Mouse (Mus musculus) MEL (cell line): ENCODE measurements at regions not wholly inside any gene's neighbourhood (a gene's known extent, or its start where the extent isn't known, plus 50 kb on each side); places are given as distances from the start of the nearest gene placed in this dataset.

Experiments used
- DNase-seq: peaks from one replicate; pipeline ENCODE4 v3.0.0; 2011; ENCODE audit warnings: low read depth, low spot score
- H3K27ac ChIP-seq: 2 replicates; pipeline ENCODE4 v1.5.1; 2012; ENCODE audit warnings: low read depth, mild to moderate bottlenecking, control low read depth, low read length, moderate library complexity; ENCODE audit not compliant: control insufficient read depth
- H3K27me3 ChIP-seq, 2 experiments: fragments of 150-350 bp in 1 of 2; sonication (generic) in 1 of 2; 2 replicates each; pipeline ENCODE4 v1.6.1; 2012; ENCODE audit warnings: low read length in 2 of 2, mild to moderate bottlenecking in 2 of 2, improper control_type of control experiment in 1 of 2, moderate library complexity in 1 of 2; ENCODE audit not compliant: insufficient read depth in 2 of 2, control insufficient read depth in 1 of 2
- H3K36me3 ChIP-seq, 2 experiments: 2 replicates each; pipeline ENCODE4 v1.6.1; 2012 to 2014; ENCODE audit warnings: low read length in 2 of 2, improper control_type of control experiment in 1 of 2, inconsistent platforms in 1 of 2, mild to moderate bottlenecking in 1 of 2; ENCODE audit not compliant: insufficient read depth in 2 of 2, control insufficient read depth in 1 of 2
- H3K4me1 ChIP-seq, 2 experiments: fragments of 150-350 bp in 1 of 2; sonication (generic) in 1 of 2; 2 replicates each; pipeline ENCODE4 v1.6.1; 2012; ENCODE audit warnings: low read length in 2 of 2, improper control_type of control experiment in 1 of 2, mild to moderate bottlenecking in 1 of 2; ENCODE audit not compliant: insufficient read depth in 2 of 2, control insufficient read depth in 1 of 2
- H3K4me3 ChIP-seq, 2 experiments: fragments of 150-350 bp in 1 of 2; sonication (generic) in 1 of 2; 2 replicates each; pipeline ENCODE4 v1.5.1; 2012; ENCODE audit warnings: low read depth in 2 of 2, low read length in 2 of 2, mild to moderate bottlenecking in 2 of 2, moderate library complexity in 2 of 2, control low read depth in 1 of 2, improper control_type of control experiment in 1 of 2; ENCODE audit not compliant: control insufficient read depth in 1 of 2, insufficient read depth in 1 of 2
- H3K79me2 ChIP-seq: 2 replicates; pipeline ENCODE4 v1.6.1; 2012; ENCODE audit warnings: mild to moderate bottlenecking, low read length, moderate library complexity; ENCODE audit not compliant: control insufficient read depth, poor library complexity, insufficient read depth
- H3K9ac ChIP-seq: 2 replicates; pipeline ENCODE4 v1.6.1; 2012; ENCODE audit warnings: low read depth, mild to moderate bottlenecking, control low read depth, low read length, moderate library complexity; ENCODE audit not compliant: control insufficient read depth, poor library complexity, severe bottlenecking
- H3K9me3 ChIP-seq: fragments of 150-350 bp; sonication (generic); replicated peaks from 2 replicates; pipeline ENCODE4 v1.6.1; 2012; ENCODE audit warnings: mild to moderate bottlenecking, low read length, improper control_type of control experiment, moderate library complexity; ENCODE audit not compliant: insufficient read depth
- CHD1 ChIP-seq: IDR thresholded peaks from 2 replicates; pipeline ENCODE4 v1.6.1; 2012; ENCODE audit warnings: low read depth, mild to moderate bottlenecking, inconsistent platforms, low read length, improper control_type of control experiment
- CHD2 ChIP-seq: IDR thresholded peaks from 2 replicates; pipeline ENCODE4 v1.6.1; 2011; ENCODE audit warnings: low read length, improper control_type of control experiment
- ELF1 ChIP-seq: IDR thresholded peaks from 2 replicates; pipeline ENCODE4 v1.6.1; 2014; ENCODE audit warnings: low read depth, mild to moderate bottlenecking, inconsistent platforms, low read length, improper control_type of control experiment, moderate library complexity
- EP300 ChIP-seq, 2 experiments: IDR thresholded peaks; 2 replicates each; pipeline ENCODE4 v1.6.1; 2011; ENCODE audit warnings: improper control_type of control experiment in 2 of 2, low read length in 2 of 2, low read depth in 1 of 2, mild to moderate bottlenecking in 1 of 2
- ETS1 ChIP-seq: IDR thresholded peaks from 2 replicates; pipeline ENCODE4 v1.6.1; 2012; ENCODE audit warnings: low read depth, mild to moderate bottlenecking, inconsistent platforms, low read length, improper control_type of control experiment, moderate library complexity
- GATA1 ChIP-seq: IDR thresholded peaks from 2 replicates; pipeline ENCODE4 v1.6.1; 2011; ENCODE audit warnings: low read depth, low read length, improper control_type of control experiment
- HCFC1 ChIP-seq: IDR thresholded peaks from 2 replicates; pipeline ENCODE4 v1.6.1; 2012; ENCODE audit warnings: low read depth, mild to moderate bottlenecking, inconsistent platforms, low read length, improper control_type of control experiment, moderate library complexity
- JUND ChIP-seq: IDR thresholded peaks from 2 replicates; pipeline ENCODE4 v1.6.1; 2011; ENCODE audit warnings: low read depth, mild to moderate bottlenecking, improper control_type of control experiment, low read length
- KAT2A ChIP-seq: conservative IDR thresholded peaks from 2 replicates; pipeline ENCODE4 v1.6.1; 2012; ENCODE audit warnings: low read depth, low read length, improper control_type of control experiment, inconsistent platforms
- MAZ ChIP-seq: IDR thresholded peaks from 2 replicates; pipeline ENCODE4 v1.6.1; 2012; ENCODE audit warnings: low read depth, mild to moderate bottlenecking, inconsistent platforms, low read length, improper control_type of control experiment
- MEF2A ChIP-seq: IDR thresholded peaks from 2 replicates; pipeline ENCODE4 v1.6.1; 2014; ENCODE audit warnings: low read depth, mild to moderate bottlenecking, inconsistent platforms, low read length, improper control_type of control experiment; ENCODE audit not compliant: poor library complexity, insufficient replicate concordance, severe bottlenecking; ENCODE audit errors: extremely low read depth
- POLR2A ChIP-seq, 2 experiments: IDR thresholded peaks; 2 replicates each; pipeline ENCODE4 v1.6.1; 2011 to 2012; ENCODE audit warnings: low read length in 2 of 2, mild to moderate bottlenecking in 2 of 2, control low read depth in 1 of 2, improper control_type of control experiment in 1 of 2, low read depth in 1 of 2, moderate library complexity in 1 of 2; ENCODE audit not compliant: control insufficient read depth in 1 of 2, insufficient read depth in 1 of 2, poor library complexity in 1 of 2
- POLR2AphosphoS2 ChIP-seq: IDR thresholded peaks from 2 replicates; pipeline ENCODE4 v1.6.1; 2011; ENCODE audit warnings: low read length, improper control_type of control experiment
- RAD21 ChIP-seq: IDR thresholded peaks from 2 replicates; pipeline ENCODE4 v1.6.1; 2011; ENCODE audit warnings: mild to moderate bottlenecking, low read depth, low read length, improper control_type of control experiment
- RCOR1 ChIP-seq: IDR thresholded peaks from 2 replicates; pipeline ENCODE4 v1.6.1; 2012; ENCODE audit warnings: low read depth, mild to moderate bottlenecking, inconsistent platforms, low read length, improper control_type of control experiment
- SIN3A ChIP-seq: IDR thresholded peaks from 2 replicates; pipeline ENCODE4 v1.6.1; 2012; ENCODE audit warnings: low read length, improper control_type of control experiment, inconsistent platforms
- SMC3 ChIP-seq: IDR thresholded peaks from 2 replicates; pipeline ENCODE4 v1.6.1; 2011; ENCODE audit warnings: low read depth, low read length, improper control_type of control experiment
- TBP ChIP-seq: IDR thresholded peaks from 2 replicates; pipeline ENCODE4 v1.8.0; 2011; ENCODE audit warnings: low read depth, low read length, improper control_type of control experiment
- TCF12 ChIP-seq: IDR thresholded peaks from 2 replicates; pipeline ENCODE4 v1.6.1; 2014; ENCODE audit warnings: low read depth, mild to moderate bottlenecking, inconsistent platforms, low read length, improper control_type of control experiment, moderate library complexity
- USF1 ChIP-seq: IDR thresholded peaks from 2 replicates; pipeline ENCODE4 v1.6.1; 2014; ENCODE audit warnings: low read depth, mild to moderate bottlenecking, inconsistent platforms, low read length, improper control_type of control experiment, moderate library complexity
- ZC3H11A ChIP-seq: IDR thresholded peaks from 2 replicates; pipeline ENCODE4 v1.6.1; 2012; ENCODE audit warnings: low read depth, mild to moderate bottlenecking, inconsistent platforms, low read length, improper control_type of control experiment
- ZKSCAN1 ChIP-seq: IDR thresholded peaks from 2 replicates; pipeline ENCODE4 v1.6.1; 2012; ENCODE audit warnings: low read depth, mild to moderate bottlenecking, inconsistent platforms, low read length, improper control_type of control experiment, moderate library complexity
- ZMIZ1 ChIP-seq: IDR thresholded peaks from 2 replicates; pipeline ENCODE4 v1.6.1; 2012; ENCODE audit warnings: low read depth, mild to moderate bottlenecking, inconsistent platforms, low read length, improper control_type of control experiment, moderate library complexity

- Histone ChIP-seq H3K9me3 (no peaks in the 10 kb centered on the region), H3K4me1 (no peaks in the 10 kb centered on the region), H3K27ac (no peak overlapping the region), H3K27me3 (no peaks in the 10 kb centered on the region), H3K79me2 (no peaks in the 10 kb centered on the region), H3K9ac (no peak overlapping the region), H3K36me3 (no peaks in the 10 kb centered on the region), H3K4me3 (no peak overlapping the region)
- DNase-seq, result no peak
- no peak for TF ChIP-seq ZKSCAN1
- TF ChIP-seq ELF1, result no peak
- no peak for TF ChIP-seq MAZ
- TF ChIP-seq POLR2AphosphoS2, result no peak
- TF ChIP-seq ETS1, result no peak
- TF ChIP-seq TCF12, result no peak
Measured at GRCm38 (mm10) chr8:100451231-100451630, 1035.0 kb upstream of the Cdh8 start.

GRCm38 (mm10) chr8:100450380-100450936 is 1034.2 kb upstream of the Cdh8 start:
- Histone ChIP-seq H3K79me2 (no peaks in the 10 kb centered on the region), H3K27ac (no peak overlapping the region), H3K9ac (no peak overlapping the region)
- DNase-seq, result no peak
- TF ChIP-seq POLR2A (IDR thresholded peaks at IDR 0.05; ENCODE audit: control insufficient read depth in 1 of 2, insufficient read depth in 1 of 2, low read depth in 1 of 2, low read length in 2 of 2, poor library complexity in 1 of 2) (no peak), ZC3H11A (no peak), ELF1 (no peak), MEF2A (no peak), CHD1 (no peak), RAD21 (no peak), KAT2A (no peak), SMC3 (no peak), POLR2AphosphoS2 (no peak), SIN3A (no peak), USF1 (no peak), HCFC1 (no peak), ZMIZ1 (no peak), RCOR1 (no peak), JUND (no peak), TBP (no peak), CHD2 (no peak), EP300 (IDR thresholded peaks at IDR 0.05; ENCODE audit: low read depth in 1 of 2, low read length in 2 of 2) (no peak), TCF12 (no peak), GATA1 (no peak)
- TF ChIP-seq, all 39 proteins: peak for 0
- Histone ChIP-seq H3K27me3 (no peaks in the 10 kb centered on the region), H3K36me3 (no peaks in the 10 kb centered on the region), H3K4me3 (no peak overlapping the region), H3K9me3 (no peaks in the 10 kb centered on the region), H3K4me1 (no peaks in the 10 kb centered on the region)
